Mouse (Mus musculus) heart, adult 2 months (tissue): ENCODE measurements around the gene Mapk6. TPM values are rescaled to one million over a fixed set of nuclear protein-coding genes. Genes with fewer than 3 reads are reported as not detected.
"Not testable (repeated sequence)": the region's sequence is repeated elsewhere in the genome, so short reads cannot be mapped to it uniquely, and the experiment has no call there.

Experiments used
- DNase-seq, 2 experiments: peaks; one replicate each; pipeline ENCODE4 v3.0.0; 2021
- H3K27ac ChIP-seq: fragments of 200-600 bp; 2 replicates; pipeline ENCODE4 v1.8.1; 2022
- H3K27me3 ChIP-seq: fragments of 200-500 bp; 2 replicates; pipeline ENCODE4 v1.6.1; 2012; ENCODE audit warnings: mild to moderate bottlenecking, low read length, inconsistent platforms, mixed read lengths; ENCODE audit not compliant: control insufficient read depth, insufficient read depth
- H3K36me3 ChIP-seq: fragments of 200-500 bp; 2 replicates; pipeline ENCODE4 v1.6.1; 2012; ENCODE audit warnings: low read length, inconsistent platforms; ENCODE audit not compliant: control insufficient read depth, insufficient read depth
- H3K4me1 ChIP-seq: fragments of 200-500 bp; 2 replicates; pipeline ENCODE4 v1.6.1; 2011; ENCODE audit warnings: low read length; ENCODE audit not compliant: control insufficient read depth, insufficient read depth
- H3K4me3 ChIP-seq: fragments of 200-600 bp; 2 replicates; pipeline ENCODE4 v1.8.1; 2022
- H3K79me2 ChIP-seq: fragments of 200-500 bp; replicated peaks from 2 replicates; pipeline ENCODE4 v1.6.1; 2012; ENCODE audit warnings: mild to moderate bottlenecking, inconsistent platforms, low read length, moderate library complexity, mixed read lengths; ENCODE audit not compliant: control insufficient read depth, insufficient read depth
- H3K9ac ChIP-seq: fragments of 200-500 bp; 2 replicates; pipeline ENCODE4 v1.6.1; 2012; ENCODE audit warnings: low read depth, mild to moderate bottlenecking, control low read depth, inconsistent platforms, low read length, mixed read lengths
- CTCF ChIP-seq: fragments of 200-600 bp; IDR thresholded peaks from 2 replicates; pipeline ENCODE4 v1.8.1; 2022; ENCODE audit warnings: antibody characterized with exemption, mild to moderate bottlenecking, moderate library complexity
- EP300 ChIP-seq: fragments of 200-500 bp; IDR thresholded peaks from 2 replicates; pipeline ENCODE4 v1.6.1; 2011; ENCODE audit warnings: low read depth, low read length, control low read depth; ENCODE audit not compliant: insufficient read depth
- POLR2A ChIP-seq: fragments of 200-500 bp; IDR thresholded peaks from 2 replicates; pipeline ENCODE4 v1.6.1; 2011; ENCODE audit warnings: mild to moderate bottlenecking, low read depth, low read length, control low read depth; ENCODE audit not compliant: insufficient read depth
- WGBS: fragments of 180-500 bp; shearing (Covaris S2); methylation state at CpG from one replicate; pipeline ENCODE4 v1.1.7; 2018; 5-methylcytosine and 5-hydroxymethylcytosine counted together
- intact Hi-C: fragments of 180-260 bp; cut with DNase I; formaldehyde crosslinking; loops from one replicate; pipeline ENCODE4 v1.15.1; 2025
- long read RNA-seq: library from polyadenylated mRNA; stranded (forward); transcript quantifications from one replicate; pipeline ENCODE4 v2.0.0, GENCODE M21; 2021
- polyA plus RNA-seq: library from polyadenylated mRNA; depleted of rRNA; stranded (reverse); fragments of >200 nt; gene quantifications from 2 replicates; pipeline ENCODE4 v1.2.3, GENCODE M21; 2012; rRNA removed
- total RNA-seq, 2 experiments: library from RNA; stranded (reverse); gene quantifications; 2 replicates each; pipeline ENCODE4 v1.2.3; 2021

The Mapk6 gene
- total RNA-seq, result 10 to 100 TPM; 25.6 to 26.8 TPM
- 11.2 and 22.3 TPM in 2 replicates for polyA plus RNA-seq
- long read RNA-seq, full-length matches to known transcripts, result 10 of 15 reads
- long read RNA-seq, partial matches to known transcripts, result 5 of 15 reads
- long read RNA-seq, other reads (novel, unspliced or antisense), result 0 of 15 reads

DNA sequence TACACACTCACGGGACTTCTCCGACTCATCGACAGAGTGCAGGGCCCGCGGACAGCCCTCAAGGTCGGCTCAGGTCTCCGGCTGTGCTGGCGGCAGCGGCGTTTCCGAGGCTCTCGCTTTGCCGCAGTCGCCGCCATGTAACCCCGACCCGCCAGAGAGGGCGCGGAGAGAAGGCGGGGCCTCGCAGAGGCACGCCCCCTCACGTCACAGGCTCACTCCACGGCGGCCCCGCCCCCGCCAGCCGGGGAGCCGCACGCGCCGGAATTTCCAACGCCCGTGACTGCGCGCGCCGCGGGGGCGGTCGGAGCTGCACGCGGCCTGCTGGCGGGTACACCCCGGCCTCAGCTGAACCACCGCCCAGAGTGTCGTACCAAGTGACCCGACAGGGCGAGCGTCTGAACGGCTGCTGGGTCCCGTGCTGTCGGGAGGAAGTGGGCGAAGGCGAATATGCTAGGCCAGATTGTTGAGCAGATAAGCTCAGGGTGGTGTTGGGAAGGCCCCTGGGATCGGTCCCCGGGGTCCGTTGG is at the start of gene Mapk6:
Gene Mapk6 (minus strand): TSS at position 154 of the 527 bp plus-strand sequence.
- TF ChIP-seq POLR2A (peak; percentile 71), CTCF (peak; percentile 48), EP300 (peak; percentile 70; the same call in 1 of the 2 replicates)
- peak within 1 kb of the TSS; percentile 99 for H3K27ac ChIP-seq
- peak within 1 kb of the TSS; percentile 95 for H3K9ac ChIP-seq
- H3K4me3 ChIP-seq, result peak within 1 kb of the TSS; percentile 85
- no peaks in the 10 kb centered on the region for H3K27me3 ChIP-seq
- peak; percentile 99 to 100 for DNase-seq
- intact Hi-C loops, result loop anchor here (2.0 kb wide), 1 partner anchor 25 kb away; no protein-coding TSS in a partner anchor
- 0 out of 2 replicates have a peak, but pooled peaks cover 2% of the 10 kb centered on the region for H3K79me2 ChIP-seq
- no peaks in the 10 kb centered on the region; the same call in 1 of the 2 replicates for H3K36me3 ChIP-seq
- H3K4me1 ChIP-seq, result peaks cover 7% of the 10 kb centered on the region; the same call in 1 of the 2 replicates
- under 1% methylated on average over 54 of the region's 58 CpGs for WGBS

GRCm38 (mm10) chr9:75455684-75456083 is 45.9 kb upstream of the Mapk6 start:
- Histone ChIP-seq H3K27ac (no peak overlapping the region), H3K79me2 (no peaks in the 10 kb centered on the region), H3K36me3 (0 out of 2 replicates have a peak, but pooled peaks cover 2% of the 10 kb centered on the region), H3K9ac (no peak overlapping the region), H3K4me1 (no peaks in the 10 kb centered on the region; the same call in 1 of the 2 replicates), H3K4me3 (no peak overlapping the region), H3K27me3 (no peaks in the 10 kb centered on the region)
- DNase-seq, result no peak
- 83% methylated on average over 10 of the region's 10 CpGs for WGBS
- TF ChIP-seq EP300, result no peak
- no peak for TF ChIP-seq POLR2A
- no peak for TF ChIP-seq CTCF
- intact Hi-C loops, result no loop called here

GRCm38 (mm10) chr9:75453994-75454393 is 44.2 kb upstream of the Mapk6 start:
- Histone ChIP-seq H3K4me3 (no peak overlapping the region), H3K79me2 (no peaks in the 10 kb centered on the region), H3K27ac (no peak overlapping the region), H3K36me3 (0 out of 2 replicates have a peak, but pooled peaks cover 2% of the 10 kb centered on the region), H3K9ac (no peak overlapping the region), H3K27me3 (no peaks in the 10 kb centered on the region), H3K4me1 (no peaks in the 10 kb centered on the region; the same call in 1 of the 2 replicates)
- no peak for TF ChIP-seq EP300
- no peak for TF ChIP-seq POLR2A
- TF ChIP-seq CTCF, result no peak
- no peak for DNase-seq
- intact Hi-C loops, result no loop called here
- WGBS, result 60% methylated on average over 2 of the region's 2 CpGs

DNA sequence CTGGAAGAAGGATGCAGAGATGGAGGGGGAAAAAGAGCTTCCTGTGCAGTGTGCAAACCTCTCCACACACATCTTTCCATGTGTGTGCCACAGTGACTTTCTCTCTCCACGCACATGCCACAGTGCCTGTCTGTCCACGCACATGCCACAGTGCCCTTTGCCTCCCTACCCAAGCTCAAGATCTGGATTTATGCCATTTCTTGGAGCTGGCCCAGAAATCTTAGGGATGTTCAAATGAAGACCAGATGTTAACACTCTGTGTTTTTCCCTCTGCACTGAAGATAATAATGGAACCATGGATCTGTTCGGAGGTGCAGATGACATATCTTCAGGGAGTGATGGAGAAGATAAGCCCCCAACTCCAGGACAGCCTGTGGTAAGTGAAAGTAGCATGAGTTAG is 38.2 kb upstream of the Mapk6 start:
- intact Hi-C loops, result no loop called here
- 0 out of 2 replicates have a peak, but pooled peaks cover 1% of the 10 kb centered on the region for H3K79me2 ChIP-seq
- WGBS, result 77% methylated on average over 3 of the region's 3 CpGs
- H3K36me3 ChIP-seq, result 0 out of 2 replicates have a peak, but pooled peaks cover 2% of the 10 kb centered on the region
- no peak overlapping the region for H3K4me3 ChIP-seq
- no peak for DNase-seq
- H3K27me3 ChIP-seq, result no peaks in the 10 kb centered on the region
- no peak overlapping the region for H3K9ac ChIP-seq
- TF ChIP-seq EP300 (no peak), POLR2A (no peak), CTCF (no peak)
- H3K27ac ChIP-seq, result no peak overlapping the region
- no peaks in the 10 kb centered on the region; the same call in 1 of the 2 replicates for H3K4me1 ChIP-seq

- H3K79me2 ChIP-seq, H3K27ac ChIP-seq, H3K4me3 ChIP-seq, H3K36me3 ChIP-seq, H3K4me1 ChIP-seq, intact Hi-C loops, H3K27me3 ChIP-seq, H3K9ac ChIP-seq, DNase-seq: not testable (repeated sequence)
- WGBS, result 81% methylated on average over 10 of the region's 10 CpGs
Measured at GRCm38 (mm10) chr9:75446574-75446973, 36.8 kb upstream of the Mapk6 start.

GRCm38 (mm10) chr9:75444981-75445380 is 35.2 kb upstream of the Mapk6 start:
- intact Hi-C loops, result loop anchor here (5.0 kb wide), 1 partner anchor 67 kb away; no protein-coding TSS in a partner anchor
- 90% methylated on average over 15 of the region's 15 CpGs for WGBS
- Histone ChIP-seq H3K27me3 (no peaks in the 10 kb centered on the region), H3K4me1 (0 out of 2 replicates have a peak, but pooled peaks cover 1% of the 10 kb centered on the region), H3K4me3 (no peak overlapping the region), H3K36me3 (no peaks in the 10 kb centered on the region), H3K27ac (no peak overlapping the region), H3K79me2 (peaks cover 4% of the 10 kb centered on the region; the same call in 1 of the 2 replicates), H3K9ac (no peak overlapping the region)
- no peak for TF ChIP-seq CTCF
- DNase-seq, result no peak
